In the genomic region with DNA sequence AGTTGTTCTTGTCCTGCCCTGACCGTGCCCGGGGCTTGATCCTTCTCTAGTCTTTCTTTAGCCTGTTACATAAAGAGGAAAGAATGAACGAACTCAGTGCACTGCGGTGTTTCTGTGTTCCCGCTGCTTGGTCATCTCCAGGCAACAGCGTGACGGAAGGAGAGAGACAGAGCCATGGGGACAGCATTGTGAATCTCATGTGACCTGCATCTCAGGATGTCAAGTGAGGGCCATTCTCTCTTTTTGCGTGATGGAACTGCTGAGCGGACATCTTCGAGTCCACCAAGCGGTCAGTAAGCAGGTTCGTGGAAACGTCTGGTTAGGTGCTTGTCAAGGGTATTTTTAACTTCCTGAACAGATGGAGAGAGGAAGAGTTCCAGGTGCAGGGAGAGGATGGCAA, we compare ENCODE assay signal across 26 mouse cellular contexts. TPM values are rescaled to one million over a fixed set of nuclear protein-coding genes. Genes with fewer than 3 reads are reported as not detected.
DNase-seq lines count a peak whose midpoint lies in the region; ATAC-seq and TF ChIP-seq lines count a peak whose summit lies in the region.
"Had no signal": no experiment of that assay in that cellular context is flagged by ENCODE, and none has a peak within 500 bp of the region (broad histone marks: within the 10 kb centered on the region; RNA-seq: fewer than 3 reads in every experiment).

No protein-coding gene starts in this region.

- H3K27me3 ChIP-seq in heart, embryonic 12.5 days (replicated peaks), result no peaks in the 10 kb centered on the region
- H3K27me3 ChIP-seq: embryonic facial prominence, embryonic 13.5 days; hindbrain, embryonic 12.5 days; intestine, embryonic 15.5 days; midbrain, embryonic 12.5 days; Patski had no signal

- H3K4me1 ChIP-seq in heart, embryonic 12.5 days (replicated peaks), result peaks cover 51% of the 10 kb centered on the region
- H3K4me1 ChIP-seq: midbrain, embryonic 12.5 days had no signal

- no peak for ATAC-seq in heart, embryonic 12.5 days (ENCODE audit: insufficient number of reproducible peaks, low FRiP score)
- ATAC-seq: activated CD4-positive, CD25-positive, alpha-beta regulatory T cell, adult 4 months; forebrain, embryonic 16.5 days; intestine, embryonic 15.5 days; Patski had no signal

- no peak for TF ChIP-seq CTCF in gastrocnemius, adult 2 months (IDR thresholded peaks at IDR 0.05)

- H3K4me3 ChIP-seq in gastrocnemius, adult 2 months, result peak overlapping the region; percentile 54
- no peak overlapping the region for H3K4me3 ChIP-seq in heart, embryonic 12.5 days
- H3K4me3 ChIP-seq: embryonic facial prominence, embryonic 13.5 days; hindbrain, embryonic 12.5 days; intestine, embryonic 15.5 days; midbrain, embryonic 12.5 days had no signal

- DNase-seq in gastrocnemius, adult 2 months, result peak; percentile 40
- DNase-seq in gastrocnemius, postnatal 25 days, result no peak
- peak; percentile 32 to 40 for DNase-seq in kidney, postnatal 36 days
- DNase-seq in kidney, postnatal 10 days, result no peak
- DNase-seq in heart, postnatal 4 days, result peak; percentile 64
- no peak for DNase-seq in left cerebral cortex, postnatal 14 days (ENCODE audit: low spot score in 2 of 2)
- DNase-seq in spleen, postnatal 4 days (ENCODE audit: low spot score in 2 of 2), result no peak
- DNase-seq: adrenal gland, postnatal 36 days; cerebellum, adult 9-10 months; gastrocnemius, postnatal 14 days; liver; lung, adult 2 months; right cerebral cortex, postnatal 14 days; thymus, postnatal 4 days had no signal

- H3K9me3 ChIP-seq in heart, embryonic 12.5 days (replicated peaks), result no peaks in the 10 kb centered on the region
- H3K9me3 ChIP-seq: embryonic facial prominence, embryonic 13.5 days; hindbrain, embryonic 12.5 days; intestine, embryonic 15.5 days; midbrain, embryonic 12.5 days had no signal

- H3K4me2 ChIP-seq in heart, embryonic 12.5 days, result no peak overlapping the region
- H3K4me2 ChIP-seq: embryonic facial prominence, embryonic 13.5 days; hindbrain, embryonic 12.5 days; intestine, embryonic 15.5 days; midbrain, embryonic 12.5 days had no signal

- intact Hi-C loops in gastrocnemius, adult 2 months (cut with DNase I), result no loop called here
- intact Hi-C loops in left cerebral cortex, postnatal 14 days (cut with DNase I), result no loop called here

- 72% methylated on average over 13 of the region's 13 CpGs for WGBS in heart, embryonic 12.5 days

- H3K27ac ChIP-seq in gastrocnemius, adult 2 months, result peak overlapping the region; percentile 99
- H3K27ac ChIP-seq in heart, embryonic 12.5 days (ENCODE audit: poor library complexity, severe bottlenecking), result 0 out of 2 replicates have a peak overlapping the region, but pooled peaks have one; percentile 11
- H3K27ac ChIP-seq: embryonic facial prominence, embryonic 13.5 days; hindbrain, embryonic 12.5 days; intestine, embryonic 15.5 days; midbrain, embryonic 12.5 days had no signal

- H3K36me3 ChIP-seq in heart, embryonic 12.5 days, result no peaks in the 10 kb centered on the region
- H3K36me3 ChIP-seq: embryonic facial prominence, embryonic 13.5 days; hindbrain, embryonic 12.5 days; intestine, embryonic 15.5 days; midbrain, embryonic 12.5 days had no signal

- no peak overlapping the region for H3K9ac ChIP-seq in heart, embryonic 12.5 days
- H3K9ac ChIP-seq: embryonic facial prominence, embryonic 13.5 days; hindbrain, embryonic 12.5 days; intestine, embryonic 15.5 days; midbrain, embryonic 12.5 days had no signal

RNA-seq across cellular contexts. Expression of gene Gm16253, which starts 7.3 kb away (rescaled TPM):
- 1 to 10 TPM in 1 of 2 experiments, not detected in 1; 1.1 TPM for total RNA-seq in gastrocnemius, adult 2 months (2021)
- total RNA-seq in gastrocnemius, postnatal 25 days (2021), result 1 to 10 TPM; 1.1 TPM
- polyA plus RNA-seq in heart, embryonic 12.5 days (2016; fragmentation: Nextera tagmentation; extraction: Ambion mirVana), result 1.6 and 2.4 TPM in 2 replicates
- total RNA-seq in heart, postnatal 4 days (2021), result 1 to 10 TPM; 2.5 to 2.9 TPM
- total RNA-seq in left cerebral cortex, postnatal 14 days (2021), result not detected
- total RNA-seq: adrenal gland, postnatal 36 days; layer of hippocampus, postnatal 25 days; left cerebral cortex, postnatal 36 days had no signal
- polyA plus RNA-seq: activated CD4-positive, CD25-positive, alpha-beta regulatory T cell, adult 4 months; cortical plate, adult 2 months; lung, adult 2 months; macrophage had no signal

RNA-seq across cellular contexts. Expression of gene Txnip, which starts 11.7 kb away (rescaled TPM):
- 100 to 1,000 TPM; 541 to 557 TPM for total RNA-seq in gastrocnemius, adult 2 months (2021)
- total RNA-seq in gastrocnemius, postnatal 25 days (2021), result 100 to 1,000 TPM; 343 to 504 TPM
- 144 and 150 TPM in 2 replicates for polyA plus RNA-seq in heart, embryonic 12.5 days (2016; fragmentation: Nextera tagmentation; extraction: Ambion mirVana)
- total RNA-seq in heart, postnatal 4 days (2021), result 100 to 1,000 TPM; 286 to 331 TPM
- total RNA-seq in left cerebral cortex, postnatal 14 days (2021), result 10 to 100 TPM; 26.9 to 36.8 TPM

RNA-seq across cellular contexts. Expression of gene Polr3gl, which starts 24.5 kb away (rescaled TPM):
- total RNA-seq in gastrocnemius, adult 2 months (2021), result 10 to 100 TPM; 44.5 to 48.3 TPM
- total RNA-seq in gastrocnemius, postnatal 25 days (2021), result 10 to 100 TPM; 34.0 to 38.1 TPM
- polyA plus RNA-seq in heart, embryonic 12.5 days (2016; fragmentation: Nextera tagmentation; extraction: Ambion mirVana), result 39.2 and 39.3 TPM in 2 replicates
- total RNA-seq in heart, postnatal 4 days (2021), result 10 to 100 TPM; 20.4 to 24.0 TPM
- total RNA-seq in left cerebral cortex, postnatal 14 days (2021), result 10 to 100 TPM; 26.6 to 29.7 TPM

RNA-seq across cellular contexts. Expression of gene Ankrd34a, which starts 26.9 kb away (rescaled TPM):
- total RNA-seq in gastrocnemius, adult 2 months (2021), result under 1 TPM; 0.41 to 0.92 TPM
- total RNA-seq in gastrocnemius, postnatal 25 days (2021), result 1 to 10 TPM in 1 of 2 experiments, under 1 TPM in 1; 0.95 to 1.1 TPM
- polyA plus RNA-seq in heart, embryonic 12.5 days (2016; fragmentation: Nextera tagmentation; extraction: Ambion mirVana), result 9.2 and 9.5 TPM in 2 replicates
- total RNA-seq in heart, postnatal 4 days (2021), result 1 to 10 TPM; 1.8 to 3.1 TPM
- total RNA-seq in left cerebral cortex, postnatal 14 days (2021), result 10 to 100 TPM; 69.9 to 72.6 TPM
- polyA plus RNA-seq: activated CD4-positive, CD25-positive, alpha-beta regulatory T cell, adult 4 months had no signal

RNA-seq across cellular contexts. Expression of gene Lix1l, which starts 31.4 kb away (rescaled TPM):
- 1 to 10 TPM; 4.9 to 8.4 TPM for total RNA-seq in gastrocnemius, adult 2 months (2021)
- total RNA-seq in gastrocnemius, postnatal 25 days (2021), result 1 to 10 TPM; 6.7 to 7.0 TPM
- polyA plus RNA-seq in heart, embryonic 12.5 days (2016; fragmentation: Nextera tagmentation; extraction: Ambion mirVana), result 5.1 and 5.2 TPM in 2 replicates
- 10 to 100 TPM; 53.1 to 56.6 TPM for total RNA-seq in heart, postnatal 4 days (2021)
- total RNA-seq in left cerebral cortex, postnatal 14 days (2021), result 10 to 100 TPM; 22.1 to 24.8 TPM

Comparison
In these comparisons a context has a peak if more than half of its experiments do, and no peak if none do; other contexts are left out.
1. DNase-seq: peak in gastrocnemius, adult 2 months (single experiment), kidney, postnatal 36 days (2 of 2) and heart, postnatal 4 days (single experiment); none in gastrocnemius, postnatal 25 days (single experiment), kidney, postnatal 10 days (single experiment), left cerebral cortex, postnatal 14 days (0 of 2) and spleen, postnatal 4 days (0 of 2).
2. RNA of gene Txnip, which starts 11.7 kb away (total RNA-seq): 541 to 557 TPM in gastrocnemius, adult 2 months, 343 to 504 TPM in gastrocnemius, postnatal 25 days and 286 to 331 TPM in heart, postnatal 4 days; 26.9 to 36.8 TPM in left cerebral cortex, postnatal 14 days; every median in the first group is over 4 times any median in the second.